Mouse (Mus musculus): Measurements from ENCODE around the gene Snx25. TPM values are rescaled to one million over a fixed set of nuclear protein-coding genes. Genes with fewer than 3 reads are reported as not detected.
A peak's percentile ranks its signal among the peaks of the same experiment; 100 is the strongest.

The Snx25 gene
- total and polyA plus RNA-seq, 3 experiments, result 20.0 to 23.1 TPM; not detected in 1

- Histone ChIP-seq H3K36me3 (ENCODE audit: control insufficient read depth in 1 of 2, insufficient read depth in 2 of 2, low read length in 2 of 2) (peaks cover 0 to 24% of the 10 kb centered on the region in 2 experiments; a peak in 2 of 4 replicates), H3K79me2 (ENCODE audit: control insufficient read depth, insufficient read depth, low read length, poor library complexity) (peaks cover 23% of the 10 kb centered on the region), H3K4me3 (ENCODE audit: control insufficient read depth in 1 of 2, insufficient read depth in 1 of 2, low read depth in 2 of 2, low read length in 2 of 2) (no peak overlapping the region), H3K27me3 (ENCODE audit: control insufficient read depth in 1 of 2, insufficient read depth in 2 of 2, low read length in 2 of 2) (no peaks in the 10 kb centered on the region), H3K9me3 (replicated peaks; ENCODE audit: insufficient read depth, low read length) (no peaks in the 10 kb centered on the region), H3K4me1 (ENCODE audit: control insufficient read depth in 1 of 2, insufficient read depth in 2 of 2, low read length in 2 of 2) (peaks cover 10 to 22% of the 10 kb centered on the region in 2 experiments), H3K9ac (ENCODE audit: control insufficient read depth, low read depth, low read length, poor library complexity, severe bottlenecking) (no peak overlapping the region), H3K27ac (ENCODE audit: control insufficient read depth, low read depth, low read length) (no peak overlapping the region)
- TF ChIP-seq ZC3H11A (IDR thresholded peaks at IDR 0.05; ENCODE audit: low read depth, low read length) (no peak), ZKSCAN1 (IDR thresholded peaks at IDR 0.05; ENCODE audit: low read depth, low read length) (no peak), NRF1 (IDR thresholded peaks at IDR 0.05; ENCODE audit: insufficient read depth, low read depth, low read length, poor library complexity, severe bottlenecking) (no peak), SIN3A (IDR thresholded peaks at IDR 0.05; ENCODE audit: low read length) (peak; percentile 60; the same call in 1 of the 2 replicates), MAX (IDR thresholded peaks at IDR 0.05; ENCODE audit: low read length) (no peak), MAFK (IDR thresholded peaks at IDR 0.05; ENCODE audit: borderline replicate concordance, low read depth, low read length) (peak; percentile 92), TBP (IDR thresholded peaks at IDR 0.05; ENCODE audit: low read depth, low read length) (no peak), POLR2A (IDR thresholded peaks at IDR 0.05; ENCODE audit: control insufficient read depth in 1 of 2, insufficient read depth in 1 of 2, low read depth in 1 of 2, low read length in 2 of 2, poor library complexity in 1 of 2) (no peak), BHLHE40 (IDR thresholded peaks at IDR 0.05; ENCODE audit: borderline replicate concordance, low read depth, low read length) (no peak), RAD21 (IDR thresholded peaks at IDR 0.05; ENCODE audit: low read depth, low read length) (no peak), ZNF384 (IDR thresholded peaks at IDR 0.05; ENCODE audit: low read depth, low read length) (peak; percentile 99), MXI1 (IDR thresholded peaks at IDR 0.05; ENCODE audit: low read depth, low read length) (no peak), CHD1 (IDR thresholded peaks at IDR 0.05; ENCODE audit: low read depth, low read length) (no peak), GABPA (IDR thresholded peaks at IDR 0.05; ENCODE audit: low read depth, low read length) (peak; percentile 65; the same call in 1 of the 2 replicates)
- peak; percentile 47 for DNase-seq (ENCODE audit: low read depth, low spot score)
These were observed 8.0 kb downstream of the Snx25 start for GRCm38 (mm10) chr8:46143924-46144323.

- Histone ChIP-seq H3K79me2 (ENCODE audit: control insufficient read depth, insufficient read depth, low read length, poor library complexity) (peaks cover 20% of the 10 kb centered on the region), H3K4me3 (ENCODE audit: control insufficient read depth in 1 of 2, insufficient read depth in 1 of 2, low read depth in 2 of 2, low read length in 2 of 2) (no peak overlapping the region), H3K9ac (ENCODE audit: control insufficient read depth, low read depth, low read length, poor library complexity, severe bottlenecking) (no peak overlapping the region), H3K27ac (ENCODE audit: control insufficient read depth, low read depth, low read length) (no peak overlapping the region), H3K27me3 (ENCODE audit: control insufficient read depth in 1 of 2, insufficient read depth in 2 of 2, low read length in 2 of 2) (no peaks in the 10 kb centered on the region), H3K4me1 (ENCODE audit: control insufficient read depth in 1 of 2, insufficient read depth in 2 of 2, low read length in 2 of 2) (peaks cover 10 to 22% of the 10 kb centered on the region in 2 experiments), H3K36me3 (ENCODE audit: control insufficient read depth in 1 of 2, insufficient read depth in 2 of 2, low read length in 2 of 2) (peaks cover 0 to 24% of the 10 kb centered on the region in 2 experiments; a peak in 2 of 4 replicates), H3K9me3 (replicated peaks; ENCODE audit: insufficient read depth, low read length) (no peaks in the 10 kb centered on the region)
- peak; percentile 23 for DNase-seq (ENCODE audit: low read depth, low spot score)
- TF ChIP-seq MXI1 (IDR thresholded peaks at IDR 0.05; ENCODE audit: low read depth, low read length) (no peak), POLR2AphosphoS2 (IDR thresholded peaks at IDR 0.05; ENCODE audit: low read length) (no peak), GATA1 (IDR thresholded peaks at IDR 0.05; ENCODE audit: low read depth, low read length) (no peak), RCOR1 (IDR thresholded peaks at IDR 0.05; ENCODE audit: low read depth, low read length) (no peak), NRF1 (IDR thresholded peaks at IDR 0.05; ENCODE audit: insufficient read depth, low read depth, low read length, poor library complexity, severe bottlenecking) (no peak), ZNF384 (IDR thresholded peaks at IDR 0.05; ENCODE audit: low read depth, low read length) (no peak), POLR2A (IDR thresholded peaks at IDR 0.05; ENCODE audit: control insufficient read depth in 1 of 2, insufficient read depth in 1 of 2, low read depth in 1 of 2, low read length in 2 of 2, poor library complexity in 1 of 2) (no peak), ZC3H11A (IDR thresholded peaks at IDR 0.05; ENCODE audit: low read depth, low read length) (no peak), POLR2AphosphoS5 (IDR thresholded peaks at IDR 0.05; ENCODE audit: borderline replicate concordance, low read depth, low read length) (no peak), ETS1 (IDR thresholded peaks at IDR 0.05; ENCODE audit: low read depth, low read length) (no peak), BHLHE40 (IDR thresholded peaks at IDR 0.05; ENCODE audit: borderline replicate concordance, low read depth, low read length) (no peak), SMC3 (IDR thresholded peaks at IDR 0.05; ENCODE audit: low read depth, low read length) (no peak), TAL1 (IDR thresholded peaks at IDR 0.05; ENCODE audit: low read length) (no peak), EP300 (IDR thresholded peaks at IDR 0.05; ENCODE audit: low read depth in 1 of 2, low read length in 2 of 2) (no peak), E2F4 (IDR thresholded peaks at IDR 0.05; ENCODE audit: borderline replicate concordance, low read depth, low read length) (no peak), USF2 (IDR thresholded peaks at IDR 0.05; ENCODE audit: borderline replicate concordance in 1 of 2, insufficient read depth in 1 of 2, low read depth in 1 of 2, low read length in 2 of 2) (no peak), MAZ (IDR thresholded peaks at IDR 0.05; ENCODE audit: low read depth, low read length) (no peak), CHD2 (IDR thresholded peaks at IDR 0.05; ENCODE audit: low read length) (no peak), USF1 (IDR thresholded peaks at IDR 0.05; ENCODE audit: low read depth, low read length) (no peak), ELF1 (IDR thresholded peaks at IDR 0.05; ENCODE audit: low read depth, low read length) (no peak)
These were observed 8.5 kb downstream of the Snx25 start for GRCm38 (mm10) chr8:46143470-46143869.

Measured in MEL (cell line).